Mouse (Mus musculus) C2C12 (cell line): Measurements from ENCODE around the gene Hip1r. TPM values are rescaled to one million over a fixed set of nuclear protein-coding genes. Genes with fewer than 3 reads are reported as not detected.
"Not testable (repeated sequence)": the region's sequence is repeated elsewhere in the genome, so short reads cannot be mapped to it uniquely, and the experiment has no call there.

Experiments
- H3K27me3 ChIP-seq: one replicate; pipeline ENCODE4 v1.6.1; 2011; ENCODE audit not compliant: control insufficient read depth, insufficient read depth, insufficient read length
- H3K36me3 ChIP-seq: one replicate; pipeline ENCODE4 v1.6.1; 2011; ENCODE audit not compliant: control insufficient read depth, insufficient read depth
- H3K4me3 ChIP-seq: one replicate; pipeline ENCODE4 v1.5.1; 2011; ENCODE audit warnings: mild to moderate bottlenecking, control low read depth; ENCODE audit not compliant: poor library complexity, insufficient read depth, severe bottlenecking
- H3K79me2 ChIP-seq: one replicate; pipeline ENCODE4 v1.6.1; 2011; ENCODE audit not compliant: control insufficient read depth, insufficient read depth
- H3K79me3 ChIP-seq: one replicate; pipeline ENCODE4 v1.6.1; 2011; ENCODE audit warnings: low read depth, control low read depth
- H3ac ChIP-seq: one replicate; pipeline ENCODE3; 2011; ENCODE audit warnings: low read depth; ENCODE audit not compliant: control insufficient read depth, insufficient read length
- CEBPB ChIP-seq: IDR thresholded peaks from one replicate; pipeline ENCODE4 v1.6.1; 2011; ENCODE audit warnings: low read depth, mild to moderate bottlenecking, control low read depth, moderate library complexity
- CTCF ChIP-seq: IDR thresholded peaks from one replicate; pipeline ENCODE4 v1.5.1; 2011; ENCODE audit not compliant: control insufficient read depth, insufficient read depth, insufficient read length
- FOSL1 ChIP-seq: IDR thresholded peaks from one replicate; pipeline ENCODE4 v1.8.0; 2011; ENCODE audit warnings: mild to moderate bottlenecking, low read length; ENCODE audit not compliant: poor library complexity, insufficient read depth, severe bottlenecking
- MAX ChIP-seq: IDR thresholded peaks from one replicate; pipeline ENCODE4 v1.6.1; 2011; ENCODE audit warnings: mild to moderate bottlenecking, control low read depth
- MYOD1 ChIP-seq: IDR thresholded peaks from one replicate; pipeline ENCODE4 v1.6.1; 2011; ENCODE audit warnings: low read depth; ENCODE audit not compliant: control insufficient read depth, insufficient read length
- MYOG ChIP-seq: IDR thresholded peaks from one replicate; pipeline ENCODE4 v1.6.1; 2011; ENCODE audit not compliant: control insufficient read depth, insufficient read length; ENCODE audit errors: extremely low read depth
- USF1 ChIP-seq: IDR thresholded peaks from one replicate; pipeline ENCODE4 v1.6.1; 2011; ENCODE audit warnings: low read depth, mild to moderate bottlenecking, control low read depth, moderate library complexity
- microRNA-seq: library from miRNA; unstranded; fragments of <30 nt; microRNA quantifications from one replicate; pipeline ENCODE4, GENCODE M21; 2019; ENCODE audit warnings: borderline microRNAs expressed
- polyA plus RNA-seq: library from polyadenylated mRNA; unstranded; fragments of >200 nt; fragmentation: generic; extraction: Trizol; gene quantifications from one replicate; pipeline ENCODE4 v1.2.1, GENCODE M21; 2012; ENCODE audit warnings: missing spikeins

Gene Hip1r
- polyA plus RNA-seq, 1 experiment: 24.3 TPM

- Histone ChIP-seq H3K4me3 (no peak overlapping the region), H3ac (peak overlapping the region; percentile 22), H3K27me3 (no peaks in the 10 kb centered on the region), H3K79me2 (peaks cover 15% of the 10 kb centered on the region), H3K79me3 (no peaks in the 10 kb centered on the region), H3K36me3 (no peaks in the 10 kb centered on the region)
- TF ChIP-seq MYOG: no peak
- TF ChIP-seq MYOD1: no peak
- no peak for TF ChIP-seq USF1
- TF ChIP-seq CTCF: no peak
Measured at GRCm38 (mm10) chr5:124049249-124050045, 76.0 kb downstream of the Hip1r start.

- peaks cover 15% of the 10 kb centered on the region for H3K79me2 ChIP-seq
- no peak for TF ChIP-seq MAX
- TF ChIP-seq CTCF: no peak
- TF ChIP-seq MYOD1: no peak
- TF ChIP-seq USF1: no peak
- TF ChIP-seq FOSL1: no peak
- TF ChIP-seq MYOG: no peak
- no peak for TF ChIP-seq CEBPB
Measured at GRCm38 (mm10) chr5:124050095-124051050, 76.9 kb downstream of the Hip1r start.

DNA sequence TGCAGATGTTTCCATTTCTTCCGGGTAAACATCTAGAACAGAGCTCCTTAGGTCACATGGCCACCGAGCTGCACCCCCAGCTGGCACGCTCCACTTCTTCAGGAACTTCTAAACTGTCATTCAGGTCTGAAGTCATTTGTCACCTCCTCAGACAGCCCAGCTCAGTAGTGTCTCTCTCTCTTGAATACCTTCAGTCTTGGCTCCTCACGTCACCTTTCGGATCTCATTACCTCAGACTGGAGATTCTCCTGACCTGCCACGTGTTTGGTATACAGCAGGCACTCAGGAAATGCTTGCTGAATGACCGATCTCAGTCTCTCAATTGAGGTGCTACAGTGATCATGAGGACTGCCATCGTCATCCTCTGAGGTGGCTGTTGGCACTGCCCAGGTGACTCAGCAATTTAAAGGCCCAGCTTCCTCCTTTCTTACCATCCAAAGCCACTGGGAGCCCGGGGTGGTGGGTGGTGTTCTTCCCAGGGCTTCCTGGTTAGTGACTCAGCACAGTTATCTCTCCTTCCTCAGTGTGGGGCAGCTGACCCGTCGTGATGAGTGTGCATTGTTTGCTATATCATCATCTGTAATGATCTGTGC is 78.6 kb downstream of the Hip1r start:
- TF ChIP-seq FOSL1 (peak; percentile 74), CTCF (no peak), MYOG (no peak), CEBPB (no peak), MAX (peak; percentile 96), USF1 (peak; percentile 67), MYOD1 (no peak)
- Histone ChIP-seq H3K27me3 (no peaks in the 10 kb centered on the region), H3K79me2 (peaks cover 15% of the 10 kb centered on the region)

More at GRCm38 (mm10) chr5:124050095-124051050, 76.9 kb downstream of the Hip1r start:
- Histone ChIP-seq H3K36me3 (no peaks in the 10 kb centered on the region), H3K79me3 (no peaks in the 10 kb centered on the region), H3K27me3 (no peaks in the 10 kb centered on the region), H3ac (peak overlapping the region; percentile 28), H3K4me3 (no peak overlapping the region)

GRCm38 (mm10) chr5:124052641-124053040 is 79.2 kb downstream of the Hip1r start:
- H3K36me3 ChIP-seq, H3K27me3 ChIP-seq, H3K79me3 ChIP-seq, H3K4me3 ChIP-seq, H3ac ChIP-seq: not testable (repeated sequence)
- peaks cover 15% of the 10 kb centered on the region for H3K79me2 ChIP-seq

More for the DNA sequence above, 78.6 kb downstream of the Hip1r start:
- H3K79me3 ChIP-seq: no peaks in the 10 kb centered on the region
- no peak overlapping the region for H3ac ChIP-seq
- no peaks in the 10 kb centered on the region for H3K36me3 ChIP-seq
- no peak overlapping the region for H3K4me3 ChIP-seq

Small RNA genes within 50 kb of the gene (microRNA-seq; reads per million reads assigned to microRNA genes)
- 1.3 reads per million, percentile 30 among the genes with 10 or more reads in this experiment for gene Mir7032

Other genes with a start within 250 kb of the Hip1r start
- gene Rsrc2, start 224.2 kb upstream of the Hip1r start, polyA plus RNA-seq: 16.4 TPM
- gene Kntc1, start 223.9 kb upstream of the Hip1r start, polyA plus RNA-seq: 15.1 TPM
- gene Hcar2, start 108.1 kb upstream of the Hip1r start, polyA plus RNA-seq: not detected
- gene Hcar1, start 93.6 kb upstream of the Hip1r start, polyA plus RNA-seq: 0.02 TPM
- 77.0 TPM for gene Denr, start 66.5 kb upstream of the Hip1r start, polyA plus RNA-seq
- not detected for gene Gm43518, start 46.2 kb upstream of the Hip1r start, polyA plus RNA-seq
- gene Ccdc62, start 42.9 kb upstream of the Hip1r start, polyA plus RNA-seq: 2.5 TPM
- gene Vps37b, start 58.6 kb downstream of the Hip1r start, polyA plus RNA-seq: 40.7 TPM
- 0.46 TPM for gene Abcb9, start 122.2 kb downstream of the Hip1r start, polyA plus RNA-seq
- 10.7 TPM for gene Ogfod2, start 138.7 kb downstream of the Hip1r start, polyA plus RNA-seq
- 79.6 TPM for gene Arl6ip4, start 142.5 kb downstream of the Hip1r start, polyA plus RNA-seq